Mouse (Mus musculus) lung, postnatal 10 days (tissue): ENCODE results near the gene Pip5k1c.

Experiments used
- DNase-seq: peaks from one replicate; pipeline ENCODE4 v3.0.0; 2021

The Pip5k1c gene

GRCm38 (mm10) chr10:81292554-81293333, at the start of gene Pip5k1c:
TSS of gene Pip5k1c (plus strand) at chr10:81292963.
- peak; percentile 100 for DNase-seq

DNA sequence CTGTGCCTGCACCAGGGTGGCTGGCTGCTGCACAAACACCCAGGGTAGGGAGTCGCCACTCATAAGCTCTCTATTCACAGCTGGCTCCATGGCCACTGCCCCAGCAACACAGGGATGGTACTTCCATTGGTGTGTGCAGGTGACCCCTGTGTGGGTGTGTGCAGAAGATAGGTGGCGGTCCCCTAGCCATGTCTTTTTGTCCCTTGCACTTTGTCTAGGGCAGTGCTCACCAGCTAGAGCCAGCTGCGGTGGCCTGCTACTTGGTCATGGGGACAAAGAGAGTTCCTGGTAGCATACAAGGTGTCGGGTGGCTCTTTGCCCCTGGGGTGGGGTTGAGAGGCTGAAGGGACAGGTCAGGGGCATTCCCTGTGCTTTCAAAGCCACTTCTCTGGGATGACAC, 48.6 kb upstream of the Pip5k1c start:
- no peak for DNase-seq

DNA sequence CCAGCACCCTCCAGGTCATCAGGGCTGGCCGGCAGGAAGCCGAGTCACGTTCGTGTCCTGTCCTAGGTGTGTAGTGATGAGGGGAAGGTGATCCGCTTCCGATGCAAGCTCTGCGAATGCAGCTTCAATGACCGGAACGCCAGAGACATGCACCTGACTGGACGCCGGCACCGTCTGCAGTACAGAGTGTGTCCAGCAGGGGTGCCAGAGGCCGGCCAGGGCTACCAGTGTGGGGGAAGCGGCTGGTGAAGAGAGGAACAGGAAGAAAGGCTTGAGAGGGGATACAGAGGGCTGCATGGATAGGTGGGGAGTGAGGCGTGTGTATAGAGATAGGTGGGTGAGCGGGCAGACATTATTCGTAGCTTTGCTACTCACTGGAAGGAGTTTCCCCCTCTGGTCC, 48.2 kb upstream of the Pip5k1c start:
- DNase-seq = peak; percentile 87

DNA sequence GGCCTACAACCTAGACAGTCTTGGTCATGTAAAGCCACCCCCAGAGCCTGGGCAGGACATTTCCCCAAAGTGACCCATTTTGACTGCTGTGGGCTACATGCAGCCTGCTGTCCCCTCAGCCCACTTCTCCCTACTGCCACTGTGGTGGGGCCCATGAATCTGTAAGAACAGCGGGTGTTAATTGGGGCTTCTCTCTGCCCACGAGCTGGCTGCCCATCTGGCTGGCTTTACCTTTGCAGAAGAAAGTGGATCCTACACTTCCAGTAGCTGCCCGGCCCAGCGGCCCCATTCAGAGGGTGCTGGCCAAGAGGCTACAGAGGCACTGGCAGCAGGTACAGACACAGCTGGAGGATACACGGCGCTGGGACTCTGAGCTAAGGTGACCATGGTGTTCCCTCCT, 47.6 kb upstream of the Pip5k1c start:
- DNase-seq = no peak

- DNase-seq = no peak
These were observed 45.0 kb upstream of the Pip5k1c start for GRCm38 (mm10) chr10:81247804-81248203.

GRCm38 (mm10) chr10:81249442-81249841, 43.3 kb upstream of the Pip5k1c start:
- no peak for DNase-seq

DNA sequence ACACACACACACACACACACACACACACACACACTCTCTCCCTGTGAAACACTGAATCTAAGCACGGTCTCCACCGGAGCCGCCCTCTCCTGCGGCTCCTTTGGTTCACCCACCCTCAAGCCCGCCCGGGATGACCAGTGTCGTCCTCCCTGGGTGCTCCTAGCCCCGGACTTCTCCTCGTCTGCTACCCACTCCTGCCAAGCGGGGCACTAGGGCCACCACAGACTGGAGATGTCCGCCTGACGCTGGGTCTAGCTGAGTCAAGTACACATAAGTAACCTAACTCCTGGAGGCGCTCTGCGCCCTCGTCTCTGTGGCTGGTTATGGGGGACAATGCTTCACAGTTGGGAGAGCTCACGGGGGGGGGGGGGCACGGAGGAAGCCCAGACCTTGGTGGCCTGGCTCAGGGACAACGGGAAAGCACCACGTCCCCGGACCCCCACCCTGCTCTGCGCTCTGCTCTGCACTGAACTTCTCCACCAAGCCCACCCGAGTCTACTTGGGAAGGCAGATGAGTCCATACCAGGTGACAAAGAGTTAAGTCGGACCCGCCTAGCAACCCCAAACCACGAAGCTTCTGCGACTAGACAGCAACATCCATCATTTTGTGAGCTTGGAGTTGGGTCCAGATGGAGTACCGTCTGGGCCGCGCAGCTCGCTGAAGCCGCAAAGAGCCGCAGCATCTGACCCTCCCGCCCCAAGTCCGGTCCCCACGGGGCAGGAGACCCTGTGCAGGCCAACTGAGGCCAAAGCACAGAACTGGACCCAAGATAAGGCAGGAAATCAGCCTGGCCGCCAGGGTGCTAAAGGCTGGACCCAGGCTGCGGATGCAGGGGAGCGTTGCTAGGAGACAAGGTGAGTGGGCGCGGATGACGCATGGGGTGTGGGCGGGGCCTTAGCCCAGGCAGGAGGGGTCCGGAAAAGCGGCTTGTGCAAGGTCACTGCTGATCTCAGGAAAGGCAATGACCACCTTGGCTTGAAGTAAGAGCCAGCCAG, 40.0 kb upstream of the Pip5k1c start, which contains the start of gene Matk:
Gene Matk (plus strand): TSS at position 512 of the 996 bp plus-strand sequence.
- DNase-seq = peak; percentile 53

DNA sequence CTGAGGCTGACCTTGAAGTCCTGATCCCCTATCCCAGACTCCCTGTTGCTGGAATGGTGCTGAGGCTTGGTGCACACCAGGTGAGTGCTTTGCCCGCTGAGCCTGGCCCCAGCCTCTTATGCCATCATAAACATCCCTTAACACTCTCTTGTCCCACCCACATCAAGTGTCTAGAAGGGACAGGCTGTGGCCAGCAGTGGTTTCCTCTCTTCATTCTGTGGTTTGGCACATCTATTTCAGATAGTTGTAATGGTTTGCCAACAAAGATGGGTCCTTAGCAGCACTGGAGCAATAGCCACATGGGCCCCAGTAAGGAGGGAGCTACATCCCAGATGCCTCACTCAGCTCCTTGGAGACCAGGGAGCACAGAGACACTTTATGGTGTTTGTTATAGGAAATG, 37.9 kb upstream of the Pip5k1c start:
- no peak for DNase-seq

DNA sequence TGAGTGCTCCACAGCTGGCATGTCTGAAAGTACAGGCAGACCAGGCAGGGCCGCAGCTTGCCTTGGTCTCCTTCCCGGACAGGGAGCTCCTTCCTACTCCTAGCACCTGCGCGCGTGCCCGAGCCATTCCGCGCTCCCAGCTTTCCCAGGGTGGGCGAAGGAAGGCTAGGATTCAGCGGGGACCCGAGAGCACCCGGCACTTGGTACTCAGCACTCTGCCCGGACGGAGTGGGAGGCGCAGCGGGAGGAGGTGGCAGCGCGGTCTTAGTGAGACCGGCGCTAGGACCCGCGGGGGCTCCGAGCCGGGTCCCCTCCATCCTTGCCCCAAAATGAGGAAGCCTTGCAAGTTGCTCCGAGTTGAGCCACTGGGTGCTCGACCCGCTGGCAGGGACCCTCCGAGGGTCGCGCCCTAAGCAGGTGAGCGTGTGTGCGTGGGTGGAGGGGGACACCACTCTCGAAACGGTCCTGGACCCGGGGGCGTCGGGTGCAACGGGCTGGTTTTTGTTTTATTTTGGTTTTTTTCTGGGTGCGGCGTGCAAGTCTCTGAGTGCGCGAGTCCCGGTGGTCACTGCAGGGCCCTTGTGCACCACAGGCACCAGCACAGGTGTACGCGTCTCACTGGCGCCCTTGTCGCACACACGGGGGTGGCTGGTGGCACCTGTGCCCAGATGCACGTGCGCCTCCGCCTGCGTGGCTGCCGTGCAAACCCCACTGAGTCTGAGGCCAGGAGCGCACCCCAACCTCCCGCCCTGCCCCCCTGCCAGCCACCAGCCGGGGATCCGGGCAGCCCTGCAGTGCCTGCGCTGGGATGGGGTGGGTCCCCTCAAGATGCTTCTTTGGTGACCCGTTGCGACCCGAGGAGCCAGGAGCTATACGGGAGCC, 35.4 kb upstream of the Pip5k1c start:
- no peak for DNase-seq

- no peak for DNase-seq
These were observed 33.4 kb upstream of the Pip5k1c start for GRCm38 (mm10) chr10:81259225-81259884.

DNA sequence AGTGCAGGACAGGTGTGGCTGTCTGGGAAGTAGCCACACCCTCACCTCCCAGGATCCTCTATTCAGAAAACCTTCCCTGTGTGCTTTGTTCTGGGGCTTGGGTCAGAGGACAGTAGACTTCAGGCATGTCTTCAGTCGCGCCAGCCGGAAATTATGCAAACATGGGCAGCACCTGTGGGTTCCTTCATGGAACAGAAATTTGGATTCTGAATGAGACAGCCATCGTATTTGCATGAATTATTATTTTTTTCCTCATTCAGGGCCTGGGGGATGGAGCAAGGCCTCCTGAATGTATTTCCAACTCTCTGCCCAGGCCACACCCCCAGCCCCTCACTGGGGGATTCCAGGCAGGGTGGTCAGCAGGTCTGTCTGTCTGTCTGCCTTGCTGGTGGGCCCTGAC, 31.7 kb upstream of the Pip5k1c start:
- DNase-seq = no peak

DNA sequence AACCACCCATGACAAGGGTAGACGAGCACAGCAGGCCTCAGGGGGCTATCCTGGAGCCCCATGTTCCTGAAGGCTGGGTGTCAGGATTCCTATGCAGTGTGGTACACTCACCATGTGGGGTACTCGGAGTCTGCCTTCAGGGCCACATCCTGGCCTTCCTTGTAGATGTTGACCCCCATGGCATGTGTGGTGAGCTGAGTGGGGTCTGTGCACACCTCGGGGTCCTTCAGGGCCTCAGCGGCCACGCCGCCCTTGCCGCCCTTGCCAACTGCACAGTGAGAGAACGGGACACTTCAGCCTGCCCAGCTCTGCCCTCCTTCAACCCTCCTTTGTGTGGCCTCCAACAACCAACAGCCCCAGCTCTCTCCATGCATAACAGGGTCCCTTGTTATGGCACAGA, 27.2 kb upstream of the Pip5k1c start:
- DNase-seq = no peak

DNA sequence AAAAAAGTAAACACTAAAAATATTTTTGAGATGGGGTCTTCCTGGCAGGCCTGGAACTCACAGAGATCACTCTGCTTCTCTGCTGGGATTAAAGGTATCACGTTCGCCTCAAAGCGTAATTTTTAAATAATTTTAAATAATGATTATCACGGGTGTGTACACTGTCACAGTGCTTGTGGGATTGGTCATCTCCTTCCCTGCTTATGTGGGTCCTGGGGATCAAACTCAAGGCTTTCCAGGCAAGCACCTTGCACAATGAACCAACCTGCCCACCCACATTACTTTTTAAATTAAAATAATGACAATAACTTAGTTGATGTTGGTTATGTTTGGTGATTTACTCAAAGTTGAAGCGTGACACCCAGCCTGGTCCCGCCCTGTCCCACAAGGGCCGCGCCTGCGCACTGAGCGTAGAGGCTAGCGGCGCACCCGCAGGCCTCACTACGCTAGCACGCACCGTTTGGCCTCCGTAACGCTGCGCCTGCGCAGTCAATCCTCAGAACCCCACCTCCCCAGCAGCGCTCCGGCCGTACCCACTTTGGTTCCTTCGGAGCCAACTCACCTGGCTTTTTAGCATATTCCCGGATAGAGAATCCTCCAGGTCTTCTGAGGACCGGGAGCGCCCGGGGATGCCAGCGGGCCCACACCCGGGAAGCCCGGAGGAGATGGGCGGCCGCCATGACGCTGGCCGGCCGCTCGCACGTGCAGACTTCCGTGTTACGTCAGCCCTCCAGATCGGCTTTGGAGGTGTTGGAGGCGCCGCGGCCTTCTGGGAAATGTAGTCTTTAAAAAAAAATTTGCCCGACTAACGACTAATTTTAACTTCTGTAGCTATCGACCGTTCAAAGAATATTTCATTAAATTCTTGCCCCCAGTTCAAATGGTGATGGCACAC, 26.3 kb upstream of the Pip5k1c start, which contains the start of the genes Mrpl54 and Apba3:
Gene Mrpl54 (minus strand): TSS at position 724 of the 895 bp plus-strand sequence.
Gene Apba3 (plus strand): TSS at position 750 of the 895 bp plus-strand sequence.
- DNase-seq = peak; percentile 97

DNA sequence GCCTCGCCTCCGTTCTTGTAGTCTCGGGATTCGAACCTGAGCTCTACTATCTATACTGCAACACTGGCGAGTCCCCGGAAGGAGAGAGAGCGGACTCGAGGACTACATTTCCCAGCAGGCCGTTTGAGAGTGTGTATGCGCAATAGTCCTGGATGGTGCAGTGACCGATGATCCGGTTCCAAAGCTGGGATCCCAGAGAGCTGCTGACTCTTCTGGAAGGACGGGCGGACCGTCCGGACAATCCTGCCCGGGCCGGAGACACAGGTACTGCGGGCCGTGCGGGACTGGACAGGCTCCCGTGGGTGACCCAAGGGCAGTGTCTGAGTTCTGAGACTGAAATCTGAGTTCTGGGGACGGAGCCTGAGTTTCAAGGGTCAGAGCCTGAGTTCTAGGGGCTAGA, 24.7 kb upstream of the Pip5k1c start:
- peak; percentile 92 for DNase-seq

DNA sequence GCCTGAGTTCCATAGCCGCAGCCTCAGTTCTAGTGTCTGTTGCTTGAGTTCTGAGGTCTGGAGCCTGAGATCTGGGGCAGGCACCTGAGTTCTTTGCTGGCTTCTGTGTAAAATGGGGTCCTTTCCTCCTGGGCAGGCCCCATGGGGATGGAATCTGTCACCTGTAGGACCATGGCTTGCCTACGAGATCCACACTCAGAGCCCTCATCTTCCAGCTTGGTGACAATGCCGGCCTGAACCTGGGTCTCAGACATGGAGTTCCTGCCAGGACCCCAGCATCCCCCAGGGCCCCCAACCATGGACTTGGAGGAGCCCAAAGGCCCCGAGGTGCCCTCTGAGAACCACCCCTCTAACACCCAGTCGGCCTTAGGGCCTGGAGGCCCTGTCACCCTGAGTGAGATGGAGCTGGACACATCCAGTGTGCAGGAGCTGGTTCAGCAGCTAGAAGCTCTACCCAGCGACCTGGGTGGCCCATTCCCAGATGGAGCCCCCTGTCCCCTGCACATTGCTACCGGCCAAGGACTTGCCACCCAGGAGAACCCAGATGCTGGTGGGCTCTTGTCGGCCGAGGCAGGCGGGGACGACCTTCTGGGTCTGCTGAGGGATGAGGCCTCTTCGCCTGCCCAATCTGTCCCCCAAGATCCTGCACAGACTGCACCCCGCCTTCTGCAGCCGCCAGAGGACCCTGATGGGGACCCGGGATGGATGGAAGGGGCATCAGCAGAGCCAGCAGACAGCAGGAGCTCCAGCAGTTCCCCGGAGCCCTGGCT, 23.9 kb upstream of the Pip5k1c start:
- no peak for DNase-seq

DNA sequence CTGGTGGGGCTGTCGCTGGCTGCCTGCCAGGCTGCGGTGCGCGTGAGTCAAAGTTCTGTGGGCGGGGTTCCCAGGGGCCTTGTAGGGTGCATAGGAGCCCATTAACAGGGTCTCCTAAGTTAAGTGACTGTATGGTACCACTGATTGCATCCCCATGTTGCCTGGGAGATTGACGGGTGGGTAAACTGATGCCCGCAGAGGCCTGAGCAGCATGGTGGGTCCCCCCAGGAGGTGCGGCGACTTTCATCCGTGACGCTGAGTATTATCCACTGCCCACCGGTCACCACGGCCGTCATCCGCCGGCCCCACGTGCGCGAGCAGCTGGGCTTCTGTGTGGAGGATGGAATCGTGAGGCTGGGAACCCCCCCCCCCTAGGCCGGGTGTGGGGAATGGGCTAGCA, 20.4 kb upstream of the Pip5k1c start:
- DNase-seq = no peak

DNA sequence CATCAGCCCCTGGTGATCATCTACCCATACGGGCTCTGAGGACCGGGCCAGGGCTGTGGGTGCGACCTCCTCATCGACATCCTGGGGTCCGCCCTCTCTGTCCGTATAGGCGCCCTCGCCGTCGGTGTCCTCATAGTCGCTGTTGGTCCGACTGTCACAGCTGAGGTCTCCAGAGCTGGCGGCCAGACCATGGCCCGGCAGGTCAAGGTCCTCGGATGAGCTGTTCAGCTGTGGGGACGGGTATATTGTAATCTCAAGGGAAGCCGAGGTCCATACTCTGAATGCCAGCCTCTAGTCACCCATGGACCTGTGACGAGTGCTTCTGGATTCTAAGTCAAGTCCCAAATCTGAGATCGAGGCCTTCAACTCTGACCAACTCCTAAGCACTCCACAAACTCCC, 18.9 kb upstream of the Pip5k1c start:
- DNase-seq = no peak

- DNase-seq = no peak
These were observed 15.1 kb upstream of the Pip5k1c start for GRCm38 (mm10) chr10:81277676-81278075.

- DNase-seq = peak; percentile 68
These were observed 13.3 kb upstream of the Pip5k1c start for GRCm38 (mm10) chr10:81279496-81279895.

- no peak for DNase-seq
These were observed 8.6 kb upstream of the Pip5k1c start for GRCm38 (mm10) chr10:81284189-81284588.
